Mouse (Mus musculus) frontal cortex, adult (tissue): ENCODE results near the gene Gm10840.
"Not testable (repeated sequence)": the region's sequence is repeated elsewhere in the genome, so short reads cannot be mapped to it uniquely, and the experiment has no call there.

Source experiments
- ATAC-seq: cut with Nextera tagmentation; 2 replicates; pipeline ENCODE4 v1.9.2; 2017; ENCODE audit warnings: mild to moderate bottlenecking, moderate library complexity, mixed read lengths; ENCODE audit not compliant: low TSS enrichment

The Gm10840 gene

DNA sequence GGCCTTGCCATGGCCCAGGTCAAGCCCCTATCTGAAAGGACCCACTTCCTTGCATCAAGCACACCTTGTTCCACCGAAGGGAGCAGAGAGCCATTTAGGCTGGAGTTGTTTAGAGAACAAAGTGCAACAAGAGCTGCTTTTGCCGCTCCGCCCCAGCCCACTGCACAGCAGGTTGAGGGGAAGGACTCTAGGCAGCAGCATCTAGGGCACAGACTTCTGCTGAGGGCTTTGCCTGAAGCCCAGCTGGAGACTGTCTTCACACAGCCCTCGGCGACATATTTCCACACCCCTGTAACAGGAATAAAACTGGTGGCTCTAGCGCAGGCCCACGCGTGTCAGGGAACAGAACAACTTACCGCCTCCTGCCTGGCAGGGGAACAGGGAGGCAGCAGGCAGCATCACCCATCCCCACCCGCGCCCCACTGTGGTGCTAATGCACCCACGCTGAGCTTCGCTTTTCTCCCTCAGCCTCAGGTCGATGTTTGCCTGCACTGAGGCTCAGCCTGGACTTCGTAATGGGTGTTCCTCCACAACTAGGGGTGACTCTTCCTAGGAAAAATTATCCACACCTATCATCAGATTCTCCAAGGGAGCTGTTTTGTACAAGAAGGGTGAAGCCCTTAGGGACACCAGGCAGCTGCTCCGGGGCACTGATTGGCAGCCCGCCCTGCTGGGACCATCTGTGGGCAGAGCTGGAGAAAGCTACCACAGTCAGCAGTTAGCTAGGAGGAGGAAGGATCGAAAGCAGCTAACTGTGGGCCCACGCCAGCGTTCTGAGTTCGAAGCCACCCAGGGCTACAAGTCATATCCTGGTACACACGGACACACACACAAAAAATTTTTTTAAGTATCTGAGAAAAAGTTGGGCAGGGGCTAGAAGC lies at the start of gene Gm10840, which contains the start of gene Limd2:
Gene Gm10840 (plus strand): TSS at position 10 of the 881 bp plus-strand sequence.
Gene Limd2 (minus strand): TSS at position 20 of the 881 bp plus-strand sequence.
- peak; percentile 68 for ATAC-seq

GRCm38 (mm10) chr11:106111688-106112087 lies 49.0 kb upstream of the Gm10840 start:
- no peak for ATAC-seq

GRCm38 (mm10) chr11:106122221-106122620 lies 38.4 kb upstream of the Gm10840 start:
- ATAC-seq, result no peak

GRCm38 (mm10) chr11:106122736-106123135 lies 37.9 kb upstream of the Gm10840 start:
- ATAC-seq, result no peak

DNA sequence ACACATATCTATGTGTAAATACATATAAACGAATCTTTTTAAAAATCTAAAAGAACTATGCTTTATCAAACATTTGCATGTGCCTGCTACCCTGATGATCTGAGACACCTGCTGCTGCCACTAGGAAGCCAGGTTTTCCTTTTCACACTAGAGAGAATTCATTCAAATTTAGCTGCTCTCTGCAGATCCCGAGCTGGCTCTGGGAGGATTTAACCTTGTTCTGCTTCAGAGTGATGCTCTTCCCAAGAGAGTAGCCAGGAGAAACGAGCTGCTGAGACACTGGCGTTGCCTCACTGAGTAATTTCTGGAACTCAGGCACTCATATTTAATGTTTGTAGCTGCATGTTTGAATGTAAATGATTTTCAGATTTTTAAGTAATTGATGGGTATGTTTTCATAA lies 35.9 kb upstream of the Gm10840 start:
- ATAC-seq, result peak; percentile 65; the same call in 1 of the 2 replicates

DNA sequence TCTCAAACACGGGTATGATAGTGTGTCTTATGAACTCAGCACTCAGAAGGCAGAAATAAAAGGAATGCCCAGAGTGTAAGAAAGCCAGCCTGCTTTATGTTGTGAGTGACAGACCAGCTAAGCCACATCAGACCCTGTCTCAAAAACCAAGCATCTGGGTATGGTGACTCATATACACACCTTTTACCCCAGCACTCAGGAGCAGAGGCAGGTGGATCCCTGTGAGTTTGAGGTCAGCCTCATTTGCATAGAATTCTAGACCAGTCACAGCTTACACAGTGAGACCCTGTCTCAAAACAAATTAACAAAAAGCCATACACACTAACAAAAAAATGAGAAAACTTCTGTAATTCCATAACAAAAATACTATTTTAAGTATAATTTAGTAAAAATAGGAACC lies 34.8 kb upstream of the Gm10840 start:
- ATAC-seq, result no peak

- ATAC-seq, result not testable (repeated sequence)
Observed at GRCm38 (mm10) chr11:106126727-106127373, 33.8 kb upstream of the Gm10840 start.

GRCm38 (mm10) chr11:106129477-106129876 lies 31.2 kb upstream of the Gm10840 start:
- no peak for ATAC-seq

- no peak for ATAC-seq
Observed at GRCm38 (mm10) chr11:106132516-106132915, 28.1 kb upstream of the Gm10840 start.

- peak; percentile 52; the same call in 1 of the 2 replicates for ATAC-seq
Observed at GRCm38 (mm10) chr11:106134580-106135528, 25.8 kb upstream of the Gm10840 start.

- ATAC-seq, result no peak
Observed at GRCm38 (mm10) chr11:106151219-106151618, 9.4 kb upstream of the Gm10840 start.

DNA sequence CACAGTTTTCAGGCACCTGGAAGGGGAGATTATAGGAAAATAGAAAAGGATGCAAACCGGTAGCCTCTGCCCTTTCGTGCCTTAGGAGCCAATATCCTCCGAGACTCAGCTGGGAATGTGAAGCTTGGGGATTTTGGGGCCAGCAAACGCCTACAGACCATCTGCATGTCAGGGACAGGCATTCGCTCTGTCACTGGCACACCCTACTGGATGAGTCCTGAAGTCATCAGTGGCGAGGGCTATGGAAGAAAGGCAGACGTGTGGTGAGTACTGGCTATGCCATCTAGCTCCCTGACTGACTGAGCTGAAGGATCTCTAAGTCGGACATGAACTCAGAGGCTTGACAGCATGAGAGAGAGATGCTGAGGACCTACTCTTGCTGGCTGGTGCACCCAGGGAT lies 8.5 kb upstream of the Gm10840 start:
- peak; percentile 83 for ATAC-seq

DNA sequence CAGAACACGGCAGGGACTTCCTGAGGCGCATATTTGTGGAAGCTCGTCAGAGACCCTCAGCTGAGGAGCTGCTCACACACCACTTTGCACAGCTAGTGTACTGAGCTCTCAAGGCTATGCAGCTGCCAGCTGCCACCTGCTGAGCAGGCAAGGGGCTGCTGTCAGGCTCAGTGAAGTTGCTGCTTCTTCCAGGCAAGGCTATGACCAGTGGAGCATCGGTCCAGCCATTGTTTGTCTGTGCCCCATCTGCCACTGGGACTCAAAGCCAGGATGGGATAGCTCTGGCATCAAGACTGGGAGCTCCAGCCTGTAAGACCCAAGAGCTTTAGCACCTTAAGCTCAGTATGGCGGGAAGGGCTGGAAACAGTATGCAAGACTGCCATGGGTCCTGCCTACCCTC lies 6.6 kb upstream of the Gm10840 start:
- ATAC-seq, result no peak

- ATAC-seq, result no peak
Observed at GRCm38 (mm10) chr11:106154770-106155169, 5.9 kb upstream of the Gm10840 start.

DNA sequence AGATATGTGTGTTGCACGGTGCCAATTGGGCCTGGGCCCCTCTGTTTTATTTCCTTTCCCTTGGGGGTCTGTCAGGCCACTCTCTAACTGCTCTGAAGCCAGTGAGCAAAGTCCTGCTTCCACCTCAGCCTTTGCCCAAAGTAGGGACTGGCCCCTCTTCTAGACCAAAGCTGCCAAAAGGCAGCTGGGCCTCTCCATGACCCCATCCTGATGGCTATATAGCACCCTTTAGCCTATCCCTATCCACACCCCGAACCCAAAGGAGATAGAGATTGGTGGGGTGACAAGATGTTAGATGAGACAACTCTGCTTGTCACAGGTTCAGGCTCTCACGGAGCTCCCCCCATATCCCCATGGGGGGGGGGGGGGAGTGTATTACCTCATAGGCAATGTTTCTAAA lies 4.9 kb upstream of the Gm10840 start:
- ATAC-seq, result no peak

DNA sequence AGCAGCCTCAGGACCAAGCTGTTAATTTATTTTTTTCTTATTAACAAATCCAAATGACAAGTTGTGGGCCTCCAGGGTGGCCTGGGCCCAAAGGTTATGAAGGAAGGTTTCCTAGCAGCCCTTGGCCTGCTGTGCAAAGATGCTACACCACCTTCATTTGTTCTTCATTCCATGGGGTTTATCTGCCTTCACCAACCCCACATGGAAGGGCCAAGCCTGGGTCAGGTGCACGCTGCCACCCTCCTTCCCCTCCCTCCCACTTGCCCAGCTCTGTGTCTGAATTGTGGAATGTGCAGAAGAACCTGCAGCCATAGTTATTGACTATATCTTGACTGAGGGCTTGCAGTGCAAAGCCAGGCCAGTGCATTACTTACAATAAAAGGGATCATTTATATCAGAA lies 4.4 kb upstream of the Gm10840 start:
- ATAC-seq, result no peak

DNA sequence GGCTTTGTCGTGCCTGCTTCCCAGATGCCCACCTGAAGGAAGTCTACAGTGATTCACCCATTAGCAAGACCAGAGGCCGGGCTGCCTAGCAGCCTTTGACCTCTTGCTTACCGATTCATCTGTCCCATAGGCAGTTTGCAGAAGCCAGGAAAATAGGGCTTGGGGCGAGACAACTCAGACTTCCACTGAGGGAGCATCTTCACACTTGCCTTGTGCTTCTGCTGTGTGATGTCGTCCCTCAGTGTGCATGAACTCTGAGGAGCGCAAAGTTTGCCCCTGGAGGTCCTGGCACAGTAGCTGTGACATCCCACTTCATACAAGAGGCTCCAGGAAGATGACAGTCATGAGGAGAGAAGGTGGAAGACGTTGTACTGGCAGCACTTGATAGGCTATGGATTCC lies 3.5 kb upstream of the Gm10840 start:
- no peak for ATAC-seq

- peak; percentile 22; the same call in 1 of the 2 replicates for ATAC-seq
Observed at GRCm38 (mm10) chr11:106158081-106158929, 2.3 kb upstream of the Gm10840 start.

DNA sequence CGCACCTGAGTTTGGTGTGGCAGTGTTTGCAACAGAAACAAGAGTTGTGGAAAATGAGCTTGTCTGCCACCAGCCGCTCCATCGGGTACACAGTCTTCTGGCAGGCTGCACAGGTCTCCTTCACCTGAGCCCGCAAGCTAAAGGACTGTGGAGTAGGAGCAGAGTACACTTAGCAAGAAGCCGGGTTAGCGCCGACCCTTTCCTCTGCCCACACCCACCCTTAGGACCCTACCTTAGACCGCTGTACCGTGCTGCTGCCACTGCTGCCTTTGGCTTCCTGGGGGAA lies 1.8 kb upstream of the Gm10840 start:
- ATAC-seq, result no peak

- ATAC-seq, result no peak
Observed at GRCm38 (mm10) chr11:106159216-106159920, 1.3 kb upstream of the Gm10840 start.
